Mouse (Mus musculus) liver, embryonic 14.5 days (tissue): ENCODE results near the gene Mms19.

Experiments
- CTCF ChIP-seq: IDR thresholded peaks from 2 replicates; pipeline ENCODE4 v1.5.1; 2016; ENCODE audit warnings: antibody characterized with exemption, low read depth, control low read depth
- EP300 ChIP-seq: IDR thresholded peaks from 2 replicates; pipeline ENCODE4 v1.6.1; 2016; ENCODE audit warnings: antibody characterized with exemption, low read depth

- TF ChIP-seq CTCF: no peak
- no peak for TF ChIP-seq EP300
Observed at GRCm38 (mm10) chr19:41913774-41914591, 67.0 kb downstream of the Mms19 start.
